Mouse (Mus musculus): ENCODE measurements at regions not wholly inside any gene's neighbourhood (a gene's known extent, or its start where the extent isn't known, plus 50 kb on each side); places are given as distances from the start of the nearest gene placed in this dataset.

GRCm38 (mm10) chr3:53393945-53394344 lies 69.2 kb downstream of the Nhlrc3 start:
- no peak for DNase-seq (ENCODE audit: extremely low read depth, insufficient read length, low spot score)

- DNase-seq (ENCODE audit: extremely low read depth, insufficient read length, low spot score), result no peak
Measured at GRCm38 (mm10) chr3:53381704-53382581, 81.2 kb downstream of the Nhlrc3 start.

- DNase-seq (ENCODE audit: extremely low read depth, insufficient read length, low spot score), result peak; percentile 21
Measured at GRCm38 (mm10) chr3:53379519-53380181, 83.5 kb downstream of the Nhlrc3 start.

GRCm38 (mm10) chr3:53376864-53377447 lies 86.2 kb downstream of the Nhlrc3 start:
- DNase-seq (ENCODE audit: extremely low read depth, insufficient read length, low spot score), result peak; percentile 67

- DNase-seq (ENCODE audit: extremely low read depth, insufficient read length, low spot score), result no peak
Measured at GRCm38 (mm10) chr3:53372887-53373286, 90.2 kb downstream of the Nhlrc3 start.

GRCm38 (mm10) chr3:53371910-53372309 lies 91.2 kb downstream of the Nhlrc3 start:
- peak; percentile 21 for DNase-seq (ENCODE audit: extremely low read depth, insufficient read length, low spot score)

- DNase-seq (ENCODE audit: extremely low read depth, insufficient read length, low spot score), result no peak
Measured at GRCm38 (mm10) chr3:53361202-53361601, 101.9 kb downstream of the Nhlrc3 start.

- DNase-seq (ENCODE audit: extremely low read depth, insufficient read length, low spot score), result no peak
Measured at GRCm38 (mm10) chr3:53353693-53354092, 109.4 kb downstream of the Nhlrc3 start.

- no peak for DNase-seq (ENCODE audit: extremely low read depth, insufficient read length, low spot score)
Measured at GRCm38 (mm10) chr3:53353282-53353681, 109.8 kb downstream of the Nhlrc3 start.

- no peak for DNase-seq (ENCODE audit: extremely low read depth, insufficient read length, low spot score)
Measured at GRCm38 (mm10) chr3:53343638-53344037, 119.5 kb downstream of the Nhlrc3 start.

- DNase-seq (ENCODE audit: extremely low read depth, insufficient read length, low spot score), result no peak
Measured at GRCm38 (mm10) chr3:53341304-53342206, 121.6 kb downstream of the Nhlrc3 start.

GRCm38 (mm10) chr3:53338571-53338970 lies 124.6 kb downstream of the Nhlrc3 start:
- no peak for DNase-seq (ENCODE audit: extremely low read depth, insufficient read length, low spot score)

- DNase-seq (ENCODE audit: extremely low read depth, insufficient read length, low spot score), result no peak
Measured at GRCm38 (mm10) chr3:53334051-53334450, 129.1 kb downstream of the Nhlrc3 start.

GRCm38 (mm10) chr3:53329528-53329927 lies 133.6 kb downstream of the Nhlrc3 start:
- no peak for DNase-seq (ENCODE audit: extremely low read depth, insufficient read length, low spot score)

GRCm38 (mm10) chr3:53327424-53327823 lies 135.7 kb downstream of the Nhlrc3 start:
- no peak for DNase-seq (ENCODE audit: extremely low read depth, insufficient read length, low spot score)

- DNase-seq (ENCODE audit: extremely low read depth, insufficient read length, low spot score), result no peak
Measured at GRCm38 (mm10) chr3:53326967-53327366, 136.2 kb downstream of the Nhlrc3 start.

GRCm38 (mm10) chr3:53325080-53325479 lies 138.1 kb downstream of the Nhlrc3 start:
- DNase-seq (ENCODE audit: extremely low read depth, insufficient read length, low spot score), result no peak

GRCm38 (mm10) chr3:53324386-53324785 lies 138.7 kb downstream of the Nhlrc3 start:
- DNase-seq (ENCODE audit: extremely low read depth, insufficient read length, low spot score), result no peak

- DNase-seq (ENCODE audit: extremely low read depth, insufficient read length, low spot score), result no peak
Measured at GRCm38 (mm10) chr3:53315449-53315848, 147.7 kb downstream of the Nhlrc3 start.

All from 3134 (cell line).